Mouse (Mus musculus) liver, embryonic 11.5 days (tissue): ENCODE measurements around the gene Cenph. TPM values are rescaled to one million over a fixed set of nuclear protein-coding genes. Genes with fewer than 3 reads are reported as not detected.
A peak's percentile ranks its signal among the peaks of the same experiment; 100 is the strongest.
"Not testable (repeated sequence)": the region's sequence is repeated elsewhere in the genome, so short reads cannot be mapped to it uniquely, and the experiment has no call there.

Experiments
- ATAC-seq: fragments of 200-750 bp; cut with Nextera tagmentation; replicated peaks from 2 replicates; pipeline ENCODE4 v1.8.0; 2017; ENCODE audit warnings: moderate number of reproducible peaks, mild to moderate bottlenecking, moderate TSS enrichment, moderate library complexity; ENCODE audit not compliant: low FRiP score
- DNase-seq: peaks from one replicate; pipeline ENCODE4 v3.0.0-alpha.2; 2017; ENCODE audit warnings: low spot score
- H3K27ac ChIP-seq: fragments of 300-500 bp; sonication (generic); 2 replicates; pipeline ENCODE4 v1.5.1; 2014; ENCODE audit warnings: mild to moderate bottlenecking, low read depth, low read length, control low read depth
- H3K27me3 ChIP-seq: fragments of 300-500 bp; sonication (generic); replicated peaks from 2 replicates; pipeline ENCODE4 v1.6.1; 2014; ENCODE audit warnings: low read length, mixed read lengths; ENCODE audit not compliant: control insufficient read depth, insufficient read depth
- H3K36me3 ChIP-seq: fragments of 300-500 bp; sonication (generic); 2 replicates; pipeline ENCODE4 v1.6.1; 2014; ENCODE audit warnings: mild to moderate bottlenecking, low read length, moderate library complexity, mixed read lengths; ENCODE audit not compliant: control insufficient read depth, insufficient read depth
- H3K4me1 ChIP-seq: fragments of 300-500 bp; sonication (generic); replicated peaks from 2 replicates; pipeline ENCODE4 v1.6.1; 2014; ENCODE audit warnings: low read length, mixed read lengths; ENCODE audit not compliant: control insufficient read depth, insufficient read depth
- H3K4me2 ChIP-seq: fragments of 300-500 bp; sonication (generic); 2 replicates; pipeline ENCODE4 v1.6.1; 2014; ENCODE audit warnings: mild to moderate bottlenecking, control low read depth, moderate library complexity
- H3K4me3 ChIP-seq: fragments of 300-500 bp; sonication (generic); 2 replicates; pipeline ENCODE4 v1.5.1; 2014; ENCODE audit warnings: low read depth, low read length, control low read depth
- H3K9ac ChIP-seq: fragments of 300-500 bp; sonication (generic); 2 replicates; pipeline ENCODE4 v1.6.1; 2014; ENCODE audit warnings: low read depth, low read length, control low read depth
- H3K9me3 ChIP-seq: fragments of 300-500 bp; sonication (generic); 2 replicates; pipeline ENCODE4 v1.6.1; 2016; ENCODE audit warnings: low read length, inconsistent platforms, mixed read lengths; ENCODE audit not compliant: control insufficient read depth
- WGBS: fragments of 180-500 bp; shearing (Covaris S2); extraction: QIAGEN DNeasy Blood & Tissue Kit; methylation state at CpG from one replicate; pipeline ENCODE4 v1.1.7; 2014; 5-methylcytosine and 5-hydroxymethylcytosine counted together
- polyA plus RNA-seq: library from polyadenylated mRNA; unstranded; fragments of >200 nt; fragmentation: Nextera tagmentation; extraction: Ambion mirVana; gene quantifications from 2 replicates; pipeline ENCODE4 v1.2.1, GENCODE M21; 2014

Gene Cenph
- polyA plus RNA-seq, 1 experiment from 2014 or later, result 73.0 TPM

DNA sequence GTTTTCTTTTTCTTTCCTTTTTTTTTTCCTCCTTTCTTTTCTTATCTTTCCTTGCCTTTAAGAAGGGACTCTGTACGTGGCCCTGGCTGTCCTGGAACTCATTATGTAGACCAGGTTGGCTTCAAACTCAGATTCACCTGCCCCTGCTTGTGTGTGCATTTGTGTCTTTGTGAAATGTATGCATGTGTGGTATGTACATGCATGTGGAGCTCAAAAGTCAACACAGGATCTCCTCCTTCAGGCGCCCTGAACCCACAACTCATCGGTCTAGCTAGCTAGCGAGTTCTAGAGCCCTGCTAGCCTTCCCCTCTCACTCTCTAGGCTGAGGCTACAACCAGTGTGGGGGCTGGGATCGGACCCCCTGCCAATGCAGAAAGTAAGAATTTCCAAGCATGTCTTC is 32.9 kb downstream of the Cenph start:
- no peaks in the 10 kb centered on the region for H3K36me3 ChIP-seq
- H3K9me3 ChIP-seq, result no peaks in the 10 kb centered on the region
- H3K27ac ChIP-seq, result no peak overlapping the region
- peaks cover 18% of the 10 kb centered on the region for H3K4me1 ChIP-seq
- ATAC-seq, result no peak
- no peak for DNase-seq
- WGBS, result 82% methylated on average over 5 of the region's 5 CpGs
- peak overlapping the region; percentile 59 for H3K4me2 ChIP-seq
- no peak overlapping the region for H3K9ac ChIP-seq
- H3K27me3 ChIP-seq, result no peaks in the 10 kb centered on the region
- peak overlapping the region; percentile 86; the same call in 1 of the 2 replicates for H3K4me3 ChIP-seq

GRCm38 (mm10) chr13:100732756-100733155 is 42.9 kb downstream of the Cenph start:
- DNase-seq, result no peak
- WGBS, result 87% methylated on average over 2 of the region's 2 CpGs
- H3K36me3 ChIP-seq, result peaks cover 12% of the 10 kb centered on the region
- H3K9ac ChIP-seq, result no peak overlapping the region
- H3K4me1 ChIP-seq, result peaks cover 9% of the 10 kb centered on the region
- H3K4me2 ChIP-seq, result no peak overlapping the region
- no peak overlapping the region for H3K4me3 ChIP-seq
- H3K9me3 ChIP-seq, result no peaks in the 10 kb centered on the region
- H3K27ac ChIP-seq, result no peak overlapping the region
- ATAC-seq, result no peak
- no peaks in the 10 kb centered on the region for H3K27me3 ChIP-seq

- not testable (repeated sequence) for DNase-seq, ATAC-seq, H3K27ac ChIP-seq, H3K27me3 ChIP-seq, H3K4me3 ChIP-seq, H3K4me1 ChIP-seq, H3K9me3 ChIP-seq, H3K9ac ChIP-seq
- H3K36me3 ChIP-seq, result peaks cover 14% of the 10 kb centered on the region
- WGBS, result 83% methylated on average over 5 of the region's 6 CpGs
- H3K4me2 ChIP-seq, result peak overlapping the region; percentile 74
Observed at GRCm38 (mm10) chr13:100731462-100732046, 44.1 kb downstream of the Cenph start.

DNA sequence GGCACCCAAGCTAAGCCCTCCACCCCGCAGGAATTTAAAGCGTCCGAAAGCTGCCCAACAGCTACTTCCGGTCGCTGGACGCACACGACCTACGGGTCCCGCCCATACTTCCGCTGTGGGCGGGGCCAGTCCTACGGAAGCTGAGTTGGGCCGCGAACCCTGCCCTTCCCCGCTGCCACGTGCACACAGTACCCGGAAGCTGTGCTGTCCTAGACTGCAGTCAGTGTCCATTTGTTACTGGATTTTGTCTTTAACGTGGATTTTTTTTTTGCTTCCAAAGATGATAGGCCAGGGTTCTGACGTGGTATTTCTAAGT is 44.9 kb downstream of the Cenph start, which contains the start of gene Cdk7:
TSS of gene Cdk7 (minus strand) at position 79 of the 316 bp plus-strand sequence.
- Histone ChIP-seq H3K4me2 (peak within 1 kb of the TSS; percentile 74), H3K36me3 (peaks cover 14% of the 10 kb centered on the region), H3K4me3 (peak within 1 kb of the TSS; percentile 84), H3K9ac (peak within 1 kb of the TSS; percentile 89), H3K27ac (peak within 1 kb of the TSS; percentile 66), H3K9me3 (no peaks in the 10 kb centered on the region), H3K27me3 (no peaks in the 10 kb centered on the region), H3K4me1 (peaks cover 13% of the 10 kb centered on the region)
- WGBS, result 0% methylated on average over 19 of the region's 19 CpGs
- ATAC-seq (peak; percentile 97), DNase-seq (peak; percentile 90)

DNA sequence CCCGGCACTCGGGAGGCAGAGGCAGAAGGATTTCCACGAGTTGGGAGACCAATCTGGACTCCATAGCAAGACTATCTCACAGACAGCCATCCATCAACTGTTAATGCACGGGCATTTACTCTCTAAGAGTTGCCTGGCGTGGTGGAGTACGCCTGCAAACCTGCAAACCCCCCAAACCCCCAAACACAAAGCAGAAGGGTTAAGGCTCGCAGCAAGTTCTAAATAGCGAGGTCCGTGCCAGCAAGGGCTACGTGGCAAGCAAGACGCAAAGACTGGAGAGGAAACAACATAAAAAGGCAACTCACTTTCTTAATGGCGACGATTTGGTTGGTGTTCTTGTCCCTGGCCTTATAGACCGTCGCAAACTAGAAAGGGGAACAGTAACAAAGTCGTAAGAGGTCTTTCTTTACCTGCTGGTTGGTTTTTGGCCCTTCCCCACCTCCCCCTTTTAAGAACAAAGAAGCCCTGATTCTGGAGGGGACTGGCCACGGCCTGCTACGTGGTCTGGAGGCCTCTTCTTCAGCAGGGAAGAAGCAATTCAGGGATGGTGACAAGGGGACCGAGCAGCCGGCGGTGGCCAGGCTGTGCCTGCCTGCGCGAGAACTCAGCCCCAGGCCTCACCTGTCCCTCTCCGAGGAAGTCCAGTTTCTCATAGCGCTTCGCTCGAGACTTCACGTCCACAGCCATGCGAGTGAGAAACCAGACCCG is 45.4 kb downstream of the Cenph start:
- H3K27me3 ChIP-seq, result no peaks in the 10 kb centered on the region
- peak; percentile 81 for ATAC-seq
- peaks cover 15% of the 10 kb centered on the region for H3K4me1 ChIP-seq
- no peaks in the 10 kb centered on the region for H3K9me3 ChIP-seq
- peak overlapping the region; percentile 84 for H3K4me3 ChIP-seq
- H3K27ac ChIP-seq, result peak overlapping the region; percentile 66
- under 1% methylated on average over 30 of the region's 30 CpGs for WGBS
- H3K9ac ChIP-seq, result peak overlapping the region; percentile 89
- peak overlapping the region; percentile 74 for H3K4me2 ChIP-seq
- DNase-seq, result no peak
- peaks cover 14% of the 10 kb centered on the region for H3K36me3 ChIP-seq

GRCm38 (mm10) chr13:100728530-100728929 is 47.2 kb downstream of the Cenph start:
- not testable (repeated sequence) for H3K27me3 ChIP-seq, H3K9ac ChIP-seq, H3K27ac ChIP-seq, ATAC-seq, DNase-seq, H3K4me3 ChIP-seq, H3K9me3 ChIP-seq
- Histone ChIP-seq H3K36me3 (peaks cover 12% of the 10 kb centered on the region), H3K4me1 (peaks cover 16% of the 10 kb centered on the region), H3K4me2 (peak overlapping the region; percentile 74; the same call in 1 of the 2 replicates)
- 85% methylated on average over 4 of the region's 4 CpGs for WGBS

- WGBS, result 70% methylated on average over 5 of the region's 5 CpGs
- peaks cover 12% of the 10 kb centered on the region for H3K36me3 ChIP-seq
- no peak overlapping the region for H3K9ac ChIP-seq
- peaks cover 16% of the 10 kb centered on the region for H3K4me1 ChIP-seq
- ATAC-seq, result no peak
- no peaks in the 10 kb centered on the region for H3K9me3 ChIP-seq
- no peaks in the 10 kb centered on the region for H3K27me3 ChIP-seq
- no peak overlapping the region for H3K4me2 ChIP-seq
- H3K27ac ChIP-seq, result no peak overlapping the region
- DNase-seq, result no peak
- no peak overlapping the region for H3K4me3 ChIP-seq
Observed at GRCm38 (mm10) chr13:100728086-100728485, 47.6 kb downstream of the Cenph start.

DNA sequence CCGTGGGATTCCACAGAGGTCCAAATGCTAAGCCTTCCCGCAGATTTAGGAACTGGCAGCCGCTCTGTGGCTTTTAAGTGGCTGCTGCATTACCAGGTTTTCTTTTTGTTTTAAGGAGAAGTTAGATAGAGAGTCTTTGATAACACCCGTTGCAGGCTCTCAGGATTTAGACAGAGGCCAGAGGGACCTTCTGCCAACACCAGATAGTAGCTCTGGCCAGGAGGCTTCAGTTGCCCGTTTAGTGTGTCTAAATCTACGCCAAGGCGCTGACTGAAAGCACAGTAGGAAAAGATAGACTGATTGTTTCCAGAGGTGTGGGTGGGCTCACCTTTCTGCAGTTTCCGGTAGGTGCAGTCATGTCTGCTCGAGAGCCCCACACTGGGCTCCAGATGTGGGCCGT is 50.5 kb downstream of the Cenph start:
- DNase-seq (no peak), ATAC-seq (peak; percentile 70)
- Histone ChIP-seq H3K4me3 (no peak overlapping the region), H3K9me3 (no peaks in the 10 kb centered on the region), H3K4me1 (peaks cover 16% of the 10 kb centered on the region), H3K27me3 (no peaks in the 10 kb centered on the region), H3K4me2 (peak overlapping the region; percentile 41), H3K9ac (no peak overlapping the region), H3K36me3 (peaks cover 15% of the 10 kb centered on the region), H3K27ac (no peak overlapping the region)
- 46% methylated on average over 10 of the region's 10 CpGs for WGBS
